Mouse (Mus musculus) kidney, embryonic 16.5 days (tissue): ENCODE measurements around the gene Tctn1. TPM values are rescaled to one million over a fixed set of nuclear protein-coding genes. Genes with fewer than 3 reads are reported as not detected.

Experiments used
- ATAC-seq: fragments of 200-750 bp; cut with Nextera tagmentation; 2 replicates; pipeline ENCODE4 v1.8.0; 2017; ENCODE audit warnings: moderate TSS enrichment; ENCODE audit not compliant: low FRiP score, low TSS enrichment
- H3K27ac ChIP-seq: fragments of 300-500 bp; sonication (generic); 2 replicates; pipeline ENCODE4 v1.5.1; 2014; ENCODE audit warnings: low read length
- H3K27me3 ChIP-seq: fragments of 300-500 bp; sonication (generic); 2 replicates; pipeline ENCODE4 v1.6.1; 2014; ENCODE audit warnings: low read length, control low read depth, mixed read lengths; ENCODE audit not compliant: insufficient read depth
- H3K36me3 ChIP-seq: fragments of 300-500 bp; sonication (generic); 2 replicates; pipeline ENCODE4 v1.6.1; 2014; ENCODE audit warnings: low read length, control low read depth, mixed read lengths; ENCODE audit not compliant: insufficient read depth
- H3K4me1 ChIP-seq: fragments of 300-500 bp; sonication (generic); 2 replicates; pipeline ENCODE4 v1.6.1; 2014; ENCODE audit warnings: low read length, control low read depth, mixed read lengths; ENCODE audit not compliant: insufficient read depth
- H3K4me2 ChIP-seq: fragments of 300-500 bp; sonication (generic); replicated peaks from 2 replicates; pipeline ENCODE4 v1.6.1; 2014; ENCODE audit warnings: low read depth, low read length
- H3K4me3 ChIP-seq: fragments of 300-500 bp; sonication (generic); 2 replicates; pipeline ENCODE4 v1.5.1; 2014; ENCODE audit warnings: mild to moderate bottlenecking, low read length
- H3K9ac ChIP-seq: fragments of 300-500 bp; sonication (generic); replicated peaks from 2 replicates; pipeline ENCODE4 v1.6.1; 2014; ENCODE audit warnings: low read length
- H3K9me3 ChIP-seq: fragments of 300-500 bp; sonication (generic); 2 replicates; pipeline ENCODE4 v1.6.1; 2016; ENCODE audit warnings: low read length, control low read depth
- WGBS: fragments of 180-500 bp; shearing (Covaris S2); extraction: QIAGEN DNeasy Blood & Tissue Kit; methylation state at CpG from one replicate; pipeline ENCODE4 v1.1.7; 2014; 5-methylcytosine and 5-hydroxymethylcytosine counted together
- polyA plus RNA-seq: library from polyadenylated mRNA; unstranded; fragments of >200 nt; fragmentation: Nextera tagmentation; extraction: Ambion mirVana; gene quantifications from 2 replicates; pipeline ENCODE4 v1.2.1, GENCODE M21; 2015

Tctn1 gene
- polyA plus RNA-seq, 1 experiment from 2014 or later, result 7.9 TPM

GRCm38 (mm10) chr5:122258027-122258741 lies 6.1 kb downstream of the Tctn1 start:
- peaks cover 42% of the 10 kb centered on the region for H3K36me3 ChIP-seq
- peaks cover 4% of the 10 kb centered on the region for H3K4me1 ChIP-seq
- H3K9me3 ChIP-seq, result no peaks in the 10 kb centered on the region
- H3K9ac ChIP-seq, result no peak overlapping the region
- 84% methylated on average over 6 of the region's 6 CpGs for WGBS
- no peak for ATAC-seq
- no peak overlapping the region for H3K4me2 ChIP-seq
- no peaks in the 10 kb centered on the region for H3K27me3 ChIP-seq
- H3K27ac ChIP-seq, result no peak overlapping the region
- no peak overlapping the region for H3K4me3 ChIP-seq

GRCm38 (mm10) chr5:122251895-122252606 lies 12.2 kb downstream of the Tctn1 start:
- H3K36me3 ChIP-seq, result peaks cover 46% of the 10 kb centered on the region
- 81% methylated on average over 17 of the region's 17 CpGs for WGBS

DNA sequence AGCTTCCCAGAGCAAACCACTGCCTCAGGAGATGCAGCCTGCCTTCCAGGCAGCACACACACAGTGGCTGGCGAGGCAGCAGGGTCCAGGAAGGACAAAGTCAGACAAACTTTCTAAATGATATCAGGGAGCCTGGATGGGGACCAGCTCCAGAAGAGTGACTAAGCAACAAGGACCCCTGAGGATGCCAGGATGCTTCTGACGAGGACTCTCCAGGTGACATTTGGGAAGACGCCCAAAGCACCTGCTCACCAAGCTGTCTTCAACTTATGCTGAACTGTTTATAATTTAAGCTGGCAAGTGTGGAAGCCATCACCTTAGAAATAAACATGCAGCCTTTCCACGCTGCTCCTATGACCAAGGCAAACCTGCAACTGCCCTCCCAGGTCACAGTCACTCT lies 15.0 kb downstream of the Tctn1 start:
- Histone ChIP-seq H3K27me3 (no peaks in the 10 kb centered on the region), H3K27ac (no peak overlapping the region), H3K36me3 (peaks cover 18% of the 10 kb centered on the region), H3K4me2 (no peak overlapping the region), H3K9me3 (no peaks in the 10 kb centered on the region), H3K4me3 (no peak overlapping the region), H3K4me1 (no peaks in the 10 kb centered on the region), H3K9ac (no peak overlapping the region)
- no peak for ATAC-seq
- 90% methylated on average over 4 of the region's 4 CpGs for WGBS

More at GRCm38 (mm10) chr5:122251895-122252606, 12.2 kb downstream of the Tctn1 start:
- ATAC-seq, result no peak
- no peak overlapping the region for H3K9ac ChIP-seq
- H3K27me3 ChIP-seq, result no peaks in the 10 kb centered on the region
- H3K4me1 ChIP-seq, result no peaks in the 10 kb centered on the region
- no peak overlapping the region for H3K4me3 ChIP-seq
- H3K9me3 ChIP-seq, result no peaks in the 10 kb centered on the region
- H3K4me2 ChIP-seq, result no peak overlapping the region
- H3K27ac ChIP-seq, result no peak overlapping the region

GRCm38 (mm10) chr5:122247934-122248333 lies 16.3 kb downstream of the Tctn1 start:
- Histone ChIP-seq H3K27ac (no peak overlapping the region), H3K4me1 (no peaks in the 10 kb centered on the region)
- ATAC-seq, result no peak

DNA sequence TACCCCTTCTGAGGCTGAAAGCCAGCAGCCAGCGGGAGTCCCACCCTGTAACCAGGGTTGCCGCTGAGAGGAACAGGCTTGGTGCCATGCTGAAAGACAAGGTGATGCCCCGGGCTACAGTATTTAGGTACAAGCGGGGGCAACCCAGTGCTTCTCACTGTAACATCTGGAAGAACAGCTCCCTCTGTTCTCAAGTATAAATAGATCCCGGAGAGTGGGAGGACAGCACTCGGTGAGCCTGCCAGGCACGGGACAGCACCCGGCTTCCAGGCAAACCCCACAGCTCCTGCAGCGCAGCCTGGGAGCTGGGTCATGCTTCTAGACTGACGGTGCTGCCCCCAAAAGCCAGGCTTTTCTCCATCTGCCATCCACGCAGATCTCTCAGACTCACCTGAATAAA lies 16.7 kb downstream of the Tctn1 start:
- Histone ChIP-seq H3K4me1 (no peaks in the 10 kb centered on the region), H3K27me3 (no peaks in the 10 kb centered on the region), H3K4me2 (no peak overlapping the region), H3K27ac (no peak overlapping the region), H3K4me3 (no peak overlapping the region), H3K9me3 (no peaks in the 10 kb centered on the region), H3K9ac (no peak overlapping the region), H3K36me3 (peaks cover 15% of the 10 kb centered on the region)
- no peak for ATAC-seq
- 73% methylated on average over 11 of the region's 11 CpGs for WGBS

More at GRCm38 (mm10) chr5:122247934-122248333, 16.3 kb downstream of the Tctn1 start:
- no peak overlapping the region for H3K9ac ChIP-seq
- H3K27me3 ChIP-seq, result no peaks in the 10 kb centered on the region
- no peaks in the 10 kb centered on the region for H3K9me3 ChIP-seq
- 91% methylated on average over 7 of the region's 7 CpGs for WGBS
- H3K4me3 ChIP-seq, result no peak overlapping the region
- H3K36me3 ChIP-seq, result peaks cover 15% of the 10 kb centered on the region
- no peak overlapping the region for H3K4me2 ChIP-seq

GRCm38 (mm10) chr5:122246547-122247167 lies 17.6 kb downstream of the Tctn1 start:
- no peaks in the 10 kb centered on the region for H3K4me1 ChIP-seq
- H3K4me2 ChIP-seq, result no peak overlapping the region
- no peaks in the 10 kb centered on the region for H3K9me3 ChIP-seq
- ATAC-seq, result no peak
- peaks cover 15% of the 10 kb centered on the region for H3K36me3 ChIP-seq
- H3K27ac ChIP-seq, result no peak overlapping the region
- WGBS, result 77% methylated on average over 10 of the region's 10 CpGs
- no peak overlapping the region for H3K4me3 ChIP-seq
- no peaks in the 10 kb centered on the region for H3K27me3 ChIP-seq
- H3K9ac ChIP-seq, result no peak overlapping the region

- no peaks in the 10 kb centered on the region for H3K4me1 ChIP-seq
- no peaks in the 10 kb centered on the region for H3K27me3 ChIP-seq
- H3K9me3 ChIP-seq, result no peaks in the 10 kb centered on the region
- 67% methylated on average over 3 of the region's 3 CpGs for WGBS
- H3K9ac ChIP-seq, result no peak overlapping the region
- no peak overlapping the region for H3K4me2 ChIP-seq
- ATAC-seq, result no peak
- no peak overlapping the region for H3K27ac ChIP-seq
- H3K4me3 ChIP-seq, result no peak overlapping the region
- peaks cover 18% of the 10 kb centered on the region for H3K36me3 ChIP-seq
Measured at GRCm38 (mm10) chr5:122245186-122245585, 19.1 kb downstream of the Tctn1 start.

DNA sequence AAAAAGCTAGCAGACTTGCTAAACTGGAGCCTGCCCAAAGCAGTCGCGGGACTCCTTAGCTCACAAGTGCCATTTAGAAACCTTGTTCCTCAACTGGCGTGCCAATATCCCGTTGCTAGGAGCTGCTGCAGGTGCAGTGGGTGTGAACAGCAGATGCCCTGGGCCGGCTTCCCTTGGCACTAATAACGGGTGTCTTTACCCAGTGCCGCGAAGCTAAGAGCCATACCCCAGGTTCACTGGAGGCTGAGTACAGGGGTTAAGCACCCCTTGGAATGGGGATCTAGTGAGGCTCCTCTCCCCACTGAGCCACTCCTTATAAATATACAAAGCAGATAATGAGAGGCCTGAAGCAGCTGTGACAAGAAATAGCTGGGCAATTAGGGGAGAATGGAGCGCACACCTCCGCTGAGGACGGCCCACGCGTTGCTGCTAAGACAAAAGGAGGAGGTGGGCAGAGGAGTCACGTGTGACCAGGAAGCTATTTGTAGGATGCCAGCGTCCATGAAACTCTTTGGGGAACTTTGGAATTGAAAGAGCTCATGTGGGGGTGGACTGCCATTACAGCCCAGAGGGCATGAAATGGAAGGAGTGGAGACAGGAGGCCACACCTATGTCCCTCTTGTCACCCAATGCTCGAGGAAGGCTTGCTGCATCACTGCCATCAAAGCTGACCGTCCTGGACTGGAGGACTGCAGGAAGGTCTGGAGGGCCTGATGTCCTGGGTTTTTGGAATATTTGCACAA lies 20.3 kb downstream of the Tctn1 start:
- H3K27me3 ChIP-seq, result no peaks in the 10 kb centered on the region
- H3K4me1 ChIP-seq, result no peaks in the 10 kb centered on the region
- H3K9ac ChIP-seq, result no peak overlapping the region
- H3K36me3 ChIP-seq, result peaks cover 21% of the 10 kb centered on the region
- WGBS, result 82% methylated on average over 17 of the region's 17 CpGs
- H3K27ac ChIP-seq, result no peak overlapping the region
- no peak for ATAC-seq
- H3K4me2 ChIP-seq, result no peak overlapping the region
- H3K4me3 ChIP-seq, result no peak overlapping the region
- no peaks in the 10 kb centered on the region for H3K9me3 ChIP-seq

DNA sequence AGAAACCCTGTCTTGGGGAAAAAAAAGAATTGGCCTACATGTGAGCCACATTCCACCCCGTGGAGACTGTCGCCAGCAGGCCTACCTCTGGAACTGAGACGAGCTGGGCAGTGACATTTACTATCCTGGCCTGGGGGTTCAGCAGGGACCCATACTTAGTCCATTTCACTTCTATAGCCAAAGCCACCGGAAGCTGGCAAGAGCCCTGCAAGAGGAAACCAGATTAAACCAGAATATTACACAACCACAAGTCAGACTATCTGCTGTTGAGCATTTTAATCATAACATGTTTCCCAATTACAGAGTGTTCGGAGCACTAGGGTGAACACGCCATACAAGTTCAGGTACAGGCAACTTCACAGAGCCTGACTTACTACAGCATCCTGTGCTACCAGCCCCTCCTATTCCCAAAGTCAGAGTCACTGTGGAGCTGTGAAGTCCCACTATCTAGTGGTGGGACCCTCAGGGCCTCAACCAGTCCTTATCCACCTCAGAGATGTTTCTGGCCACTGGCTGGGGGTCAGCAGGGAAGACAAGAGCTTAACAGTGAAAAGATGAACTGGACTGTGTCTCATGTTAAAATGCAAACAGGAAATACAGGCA lies 21.6 kb downstream of the Tctn1 start:
- ATAC-seq, result no peak
- WGBS, result 85% methylated on average over 6 of the region's 6 CpGs
- H3K4me1 ChIP-seq, result no peaks in the 10 kb centered on the region
- no peaks in the 10 kb centered on the region for H3K27me3 ChIP-seq
- no peaks in the 10 kb centered on the region for H3K9me3 ChIP-seq
- H3K36me3 ChIP-seq, result peaks cover 17% of the 10 kb centered on the region
- H3K27ac ChIP-seq, result no peak overlapping the region
- H3K4me3 ChIP-seq, result no peak overlapping the region
- no peak overlapping the region for H3K9ac ChIP-seq
- H3K4me2 ChIP-seq, result no peak overlapping the region
